Mouse (Mus musculus) stomach, postnatal 0 days (tissue): ENCODE measurements around the gene Ache.

ENCODE experiments used
- CTCF ChIP-seq: IDR thresholded peaks from 2 replicates; pipeline ENCODE4 v1.5.1; 2016; ENCODE audit warnings: antibody characterized with exemption, low read depth, mild to moderate bottlenecking, moderate library complexity
- EP300 ChIP-seq: optimal IDR thresholded peaks from 2 replicates; pipeline ENCODE3; 2016; ENCODE audit warnings: antibody characterized with exemption

DNA sequence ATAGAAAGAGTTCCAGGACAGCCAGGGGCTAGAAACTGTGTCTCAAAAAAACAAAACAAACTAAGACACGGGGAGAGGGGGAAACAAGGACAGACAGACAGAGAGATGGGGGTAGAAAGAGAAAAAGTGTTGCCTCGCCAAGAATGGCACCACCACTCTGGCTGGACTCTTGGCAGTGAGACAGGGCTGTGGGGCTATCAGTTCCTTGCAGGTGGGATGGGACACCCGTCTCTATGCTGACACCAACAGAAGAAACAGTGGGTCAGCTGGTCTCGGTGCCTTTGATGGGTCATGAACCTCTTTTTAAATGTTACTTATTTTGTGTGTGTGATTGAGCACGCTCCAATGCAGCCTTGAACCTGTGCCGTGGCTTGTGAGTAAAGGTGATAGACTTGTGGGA, 52.9 kb downstream of the Ache start:
- TF ChIP-seq EP300 (no peak), CTCF (no peak)
